Mouse (Mus musculus) cerebellum, adult 2 months (tissue): ENCODE measurements around the gene Plppr1.

Experiments used
- CTCF ChIP-seq: fragments of 200-500 bp; IDR thresholded peaks from 2 replicates; pipeline ENCODE4 v1.5.1; 2011; ENCODE audit warnings: low read depth, mild to moderate bottlenecking, control low read depth, low read length, moderate library complexity, borderline replicate concordance; ENCODE audit not compliant: insufficient read depth
- POLR2A ChIP-seq: fragments of 200-500 bp; IDR thresholded peaks from 2 replicates; pipeline ENCODE4 v1.6.1; 2011; ENCODE audit warnings: low read length, control low read depth, borderline replicate concordance; ENCODE audit not compliant: insufficient read depth

DNA sequence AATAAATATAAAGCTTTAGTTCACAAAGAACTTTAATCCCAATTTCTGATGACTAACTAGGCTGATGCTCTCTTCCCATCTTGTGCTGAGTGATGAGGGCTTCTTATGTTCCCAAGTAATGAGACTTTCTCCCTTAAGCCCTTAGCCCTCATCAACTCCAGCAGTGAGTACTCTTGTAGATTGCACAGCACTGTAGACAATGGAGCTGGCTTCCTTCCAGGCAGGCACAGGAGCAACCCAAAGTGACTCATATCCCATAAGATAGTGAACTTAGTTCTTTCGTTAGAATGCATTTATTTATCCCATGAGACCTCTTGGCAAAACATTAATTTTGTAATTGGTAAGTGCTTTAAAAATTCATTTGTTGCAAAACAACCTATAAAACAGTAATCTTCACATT is 110.4 kb downstream of the Plppr1 start:
- no peak for TF ChIP-seq POLR2A
- no peak for TF ChIP-seq CTCF
